Mouse (Mus musculus): ENCODE data around the gene Tas2r115. TPM values are rescaled to one million over a fixed set of nuclear protein-coding genes. Genes with fewer than 3 reads are reported as not detected.

Tas2r115 gene
- not detected in 2 replicates for total RNA-seq (2014; rRNA removed)
- polyA plus RNA-seq (2012; rRNA removed): not detected in 2 replicates

DNA sequence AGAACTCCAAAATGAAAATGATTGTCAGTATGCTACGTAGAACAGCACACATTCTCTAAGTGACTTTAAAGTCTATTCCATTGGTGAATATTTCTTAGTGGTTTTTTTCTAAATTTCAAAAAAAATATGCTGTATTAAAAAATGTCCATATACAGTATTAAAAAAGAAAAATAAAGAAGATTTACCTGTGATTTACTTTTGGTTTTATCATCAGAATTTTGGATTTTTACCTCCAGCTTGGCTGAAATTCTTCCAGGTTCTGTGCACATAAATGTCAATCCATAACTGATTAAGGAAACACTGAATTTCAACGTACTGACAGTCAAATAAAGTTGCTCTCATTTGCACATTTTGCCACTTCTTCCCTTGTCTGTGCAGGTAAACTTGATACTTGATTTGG lies at the start of gene Tas2r115:
Tas2r115 (minus strand) TSS at position 101 of the 400 bp plus-strand sequence.
- H3K36me3 ChIP-seq (ENCODE audit: control insufficient read depth, insufficient read depth, low read length): no peaks in the 10 kb centered on the region
- H3K4me1 ChIP-seq (ENCODE audit: control insufficient read depth, insufficient read depth, low read length): no peaks in the 10 kb centered on the region
- H3K9ac ChIP-seq (ENCODE audit: low read depth, low read length): no peak within 1 kb of the TSS
- no peaks in the 10 kb centered on the region for H3K79me2 ChIP-seq (ENCODE audit: control insufficient read depth, insufficient read depth, low read length)
- H3K27ac ChIP-seq (replicated peaks; ENCODE audit: insufficient read depth, low read depth, low read length): no peak within 1 kb of the TSS
- DNase-seq (ENCODE audit: extremely low read depth, low read depth, low spot score): no peak
- TF ChIP-seq POLR2A (IDR thresholded peaks at IDR 0.05; ENCODE audit: extremely low read depth, insufficient read depth, low read length) (no peak), CTCF (IDR thresholded peaks at IDR 0.05; ENCODE audit: low read depth, low read length) (no peak)
- 59% methylated on average over 2 of the region's 2 CpGs for WGBS
- no peaks in the 10 kb centered on the region for H3K27me3 ChIP-seq (ENCODE audit: control insufficient read depth, insufficient read depth, low read length)
- H3K4me3 ChIP-seq (ENCODE audit: insufficient read depth, low read depth, low read length): no peak within 1 kb of the TSS

DNA sequence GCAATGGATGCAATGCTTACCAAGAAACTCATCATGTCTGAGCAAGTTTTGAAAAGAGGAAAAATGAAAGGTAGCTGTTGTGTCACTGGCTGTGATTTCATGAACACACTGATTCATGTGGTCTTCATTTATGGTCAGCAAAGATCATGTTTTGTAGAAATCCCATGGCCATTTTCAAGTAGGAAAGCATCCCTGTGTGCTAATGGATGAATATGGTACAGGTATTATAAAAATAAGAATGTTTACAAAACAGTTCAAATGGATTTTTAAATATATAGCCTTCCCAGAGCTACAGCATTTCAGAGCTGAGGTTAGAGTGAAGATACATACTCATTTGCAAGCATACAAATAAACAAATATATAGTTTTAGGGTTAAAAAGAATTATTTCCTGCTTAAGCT lies 40.2 kb upstream of the Tas2r115 start, which contains the start of gene Tas2r136:
Tas2r136 (minus strand) TSS at position 101 of the 400 bp plus-strand sequence.
- Histone ChIP-seq H3K9ac (ENCODE audit: low read depth, low read length) (no peak within 1 kb of the TSS), H3K4me1 (ENCODE audit: control insufficient read depth, insufficient read depth, low read length) (no peaks in the 10 kb centered on the region), H3K27me3 (ENCODE audit: control insufficient read depth, insufficient read depth, low read length) (no peaks in the 10 kb centered on the region), H3K4me3 (ENCODE audit: insufficient read depth, low read depth, low read length) (no peak within 1 kb of the TSS), H3K36me3 (ENCODE audit: control insufficient read depth, insufficient read depth, low read length) (no peaks in the 10 kb centered on the region), H3K79me2 (ENCODE audit: control insufficient read depth, insufficient read depth, low read length) (no peaks in the 10 kb centered on the region), H3K27ac (replicated peaks; ENCODE audit: insufficient read depth, low read depth, low read length) (no peak within 1 kb of the TSS)
- TF ChIP-seq POLR2A (IDR thresholded peaks at IDR 0.05; ENCODE audit: extremely low read depth, insufficient read depth, low read length) (no peak), CTCF (IDR thresholded peaks at IDR 0.05; ENCODE audit: low read depth, low read length) (no peak)
- no peak for DNase-seq (ENCODE audit: extremely low read depth, low read depth, low spot score)

DNA sequence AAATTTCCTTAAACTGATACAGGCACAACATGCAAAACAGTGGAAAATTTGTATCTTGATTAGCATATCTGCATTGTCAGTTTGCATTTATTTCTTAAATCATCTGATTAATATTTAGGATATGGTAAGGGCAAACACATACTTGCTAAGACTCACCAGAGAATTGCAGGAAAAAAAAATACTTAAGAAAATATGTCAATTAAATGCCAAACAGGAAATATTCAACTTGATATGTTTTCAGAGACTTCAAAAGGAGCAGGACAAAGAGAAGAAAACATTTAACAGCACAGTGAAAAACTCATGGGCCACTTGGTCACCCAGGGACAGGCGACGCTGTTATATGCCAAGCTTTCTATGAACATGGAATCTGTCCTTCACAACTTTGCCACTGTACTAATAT lies 24.0 kb upstream of the Tas2r115 start, which contains the start of gene Tas2r102:
Tas2r102 (plus strand) TSS at position 301 of the 400 bp plus-strand sequence.
- 92% methylated on average over 2 of the region's 2 CpGs for WGBS
- Histone ChIP-seq H3K79me2 (ENCODE audit: control insufficient read depth, insufficient read depth, low read length) (no peaks in the 10 kb centered on the region), H3K4me1 (ENCODE audit: control insufficient read depth, insufficient read depth, low read length) (no peaks in the 10 kb centered on the region), H3K27ac (replicated peaks; ENCODE audit: insufficient read depth, low read depth, low read length) (no peak within 1 kb of the TSS), H3K36me3 (ENCODE audit: control insufficient read depth, insufficient read depth, low read length) (no peaks in the 10 kb centered on the region), H3K27me3 (ENCODE audit: control insufficient read depth, insufficient read depth, low read length) (no peaks in the 10 kb centered on the region), H3K4me3 (ENCODE audit: insufficient read depth, low read depth, low read length) (no peak within 1 kb of the TSS), H3K9ac (ENCODE audit: low read depth, low read length) (no peak within 1 kb of the TSS)
- TF ChIP-seq POLR2A (IDR thresholded peaks at IDR 0.05; ENCODE audit: extremely low read depth, insufficient read depth, low read length) (no peak), CTCF (IDR thresholded peaks at IDR 0.05; ENCODE audit: low read depth, low read length) (no peak)
- DNase-seq (ENCODE audit: extremely low read depth, low read depth, low spot score): no peak

DNA sequence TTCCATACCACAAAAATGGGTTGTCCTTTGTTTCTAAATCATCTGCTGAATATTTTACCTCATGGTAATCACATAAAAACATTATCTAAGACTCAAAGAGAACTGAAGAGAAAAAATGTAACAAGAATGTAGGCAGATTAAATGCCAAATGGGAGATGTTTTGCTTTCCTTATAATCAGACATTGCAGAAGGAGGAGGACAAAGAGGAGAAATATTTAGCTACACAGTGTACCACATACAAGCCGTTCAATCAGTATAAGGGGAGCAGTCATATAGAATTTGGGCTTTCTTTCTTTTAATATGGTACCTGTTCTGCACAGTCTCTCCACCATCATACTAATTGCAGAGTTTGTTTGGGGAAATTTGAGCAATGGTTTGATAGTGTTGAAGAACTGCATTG lies 16.6 kb upstream of the Tas2r115 start, which contains the start of gene Tas2r124:
Tas2r124 (plus strand) TSS at position 301 of the 400 bp plus-strand sequence.
- WGBS: 71% methylated on average over 1 of the region's 1 CpGs
- no peaks in the 10 kb centered on the region for H3K79me2 ChIP-seq (ENCODE audit: control insufficient read depth, insufficient read depth, low read length)
- H3K4me3 ChIP-seq (ENCODE audit: insufficient read depth, low read depth, low read length): no peak within 1 kb of the TSS
- DNase-seq (ENCODE audit: extremely low read depth, low read depth, low spot score): no peak
- H3K4me1 ChIP-seq (ENCODE audit: control insufficient read depth, insufficient read depth, low read length): no peaks in the 10 kb centered on the region
- no peaks in the 10 kb centered on the region for H3K36me3 ChIP-seq (ENCODE audit: control insufficient read depth, insufficient read depth, low read length)
- no peak for TF ChIP-seq POLR2A (IDR thresholded peaks at IDR 0.05; ENCODE audit: extremely low read depth, insufficient read depth, low read length)
- no peak for TF ChIP-seq CTCF (IDR thresholded peaks at IDR 0.05; ENCODE audit: low read depth, low read length)
- no peaks in the 10 kb centered on the region for H3K27me3 ChIP-seq (ENCODE audit: control insufficient read depth, insufficient read depth, low read length)
- H3K27ac ChIP-seq (replicated peaks; ENCODE audit: insufficient read depth, low read depth, low read length): no peak within 1 kb of the TSS
- H3K9ac ChIP-seq (ENCODE audit: low read depth, low read length): no peak within 1 kb of the TSS

DNA sequence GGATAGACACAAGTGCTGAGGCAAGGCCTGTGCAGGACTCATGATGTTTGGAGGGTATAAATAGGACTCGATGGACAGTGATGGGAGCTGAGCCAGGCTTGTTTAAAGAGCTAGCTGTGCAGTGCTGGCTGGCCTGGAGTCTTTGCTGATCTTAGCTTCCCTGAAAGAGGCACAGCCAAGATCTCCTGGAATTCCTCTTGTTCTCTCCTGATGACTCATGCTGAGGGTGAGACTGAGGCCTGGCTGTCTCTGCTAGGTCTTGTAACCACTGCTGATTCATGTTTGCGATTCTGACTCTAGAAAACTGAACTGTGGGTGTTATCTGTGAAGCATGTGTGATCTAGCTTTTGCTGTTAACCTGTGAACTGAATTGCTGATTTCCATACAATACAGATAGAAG lies 12.4 kb upstream of the Tas2r115 start:
- H3K9ac ChIP-seq (ENCODE audit: low read depth, low read length): no peak overlapping the region
- no peak for DNase-seq (ENCODE audit: extremely low read depth, low read depth, low spot score)
- H3K27me3 ChIP-seq (ENCODE audit: control insufficient read depth, insufficient read depth, low read length): no peaks in the 10 kb centered on the region
- 72% methylated on average over 2 of the region's 2 CpGs for WGBS
- H3K36me3 ChIP-seq (ENCODE audit: control insufficient read depth, insufficient read depth, low read length): no peaks in the 10 kb centered on the region
- H3K27ac ChIP-seq (replicated peaks; ENCODE audit: insufficient read depth, low read depth, low read length): no peak overlapping the region
- H3K4me1 ChIP-seq (ENCODE audit: control insufficient read depth, insufficient read depth, low read length): no peaks in the 10 kb centered on the region
- H3K4me3 ChIP-seq (ENCODE audit: insufficient read depth, low read depth, low read length): no peak overlapping the region
- no peaks in the 10 kb centered on the region for H3K79me2 ChIP-seq (ENCODE audit: control insufficient read depth, insufficient read depth, low read length)
- TF ChIP-seq POLR2A (IDR thresholded peaks at IDR 0.05; ENCODE audit: extremely low read depth, insufficient read depth, low read length): no peak

DNA sequence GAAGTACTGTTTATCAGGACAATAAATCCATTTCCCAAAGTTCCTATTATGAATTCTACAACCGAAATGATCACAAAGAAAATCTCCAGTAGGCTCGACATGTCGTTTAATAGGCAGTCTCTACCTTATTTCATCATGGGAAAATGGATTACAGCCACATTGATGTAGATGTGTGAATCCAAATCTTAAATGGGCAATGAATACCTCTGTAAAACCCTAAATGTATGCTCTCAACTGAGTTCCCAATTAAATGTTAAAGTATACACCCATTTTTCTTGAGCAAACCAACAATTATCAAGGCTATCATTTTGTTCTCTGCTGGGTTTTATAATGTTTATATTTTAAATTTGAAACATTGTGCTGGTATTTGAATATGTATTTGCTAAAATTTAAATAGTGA lies 26.0 kb downstream of the Tas2r115 start, which contains the start of gene Tas2r122:
Tas2r122 (minus strand) TSS at position 101 of the 400 bp plus-strand sequence.
- TF ChIP-seq POLR2A (IDR thresholded peaks at IDR 0.05; ENCODE audit: extremely low read depth, insufficient read depth, low read length) (no peak), CTCF (IDR thresholded peaks at IDR 0.05; ENCODE audit: low read depth, low read length) (no peak)
- DNase-seq (ENCODE audit: extremely low read depth, low read depth, low spot score): no peak
- WGBS: 70% methylated on average over 3 of the region's 3 CpGs
- H3K27ac ChIP-seq (replicated peaks; ENCODE audit: insufficient read depth, low read depth, low read length): no peak within 1 kb of the TSS
- no peaks in the 10 kb centered on the region for H3K27me3 ChIP-seq (ENCODE audit: control insufficient read depth, insufficient read depth, low read length)
- H3K79me2 ChIP-seq (ENCODE audit: control insufficient read depth, insufficient read depth, low read length): no peaks in the 10 kb centered on the region
- H3K4me3 ChIP-seq (ENCODE audit: insufficient read depth, low read depth, low read length): no peak within 1 kb of the TSS
- no peaks in the 10 kb centered on the region for H3K4me1 ChIP-seq (ENCODE audit: control insufficient read depth, insufficient read depth, low read length)
- no peaks in the 10 kb centered on the region for H3K36me3 ChIP-seq (ENCODE audit: control insufficient read depth, insufficient read depth, low read length)
- no peak within 1 kb of the TSS for H3K9ac ChIP-seq (ENCODE audit: low read depth, low read length)
